Mouse (Mus musculus) MEL (cell line): ENCODE results near the gene Ehbp1. TPM values are rescaled to one million over a fixed set of nuclear protein-coding genes. Genes with fewer than 3 reads are reported as not detected.

ENCODE experiments used
- DNase-seq: peaks from one replicate; pipeline ENCODE4 v3.0.0; 2011; ENCODE audit warnings: low read depth, low spot score
- H3K27ac ChIP-seq: 2 replicates; pipeline ENCODE4 v1.5.1; 2012; ENCODE audit warnings: low read depth, mild to moderate bottlenecking, control low read depth, low read length, moderate library complexity; ENCODE audit not compliant: control insufficient read depth
- H3K27me3 ChIP-seq, 2 experiments: fragments of 150-350 bp in 1 of 2; sonication (generic) in 1 of 2; 2 replicates each; pipeline ENCODE4 v1.6.1; 2012; ENCODE audit warnings: low read length in 2 of 2, mild to moderate bottlenecking in 2 of 2, improper control_type of control experiment in 1 of 2, moderate library complexity in 1 of 2; ENCODE audit not compliant: insufficient read depth in 2 of 2, control insufficient read depth in 1 of 2
- H3K36me3 ChIP-seq, 2 experiments: 2 replicates each; pipeline ENCODE4 v1.6.1; 2012 to 2014; ENCODE audit warnings: low read length in 2 of 2, improper control_type of control experiment in 1 of 2, inconsistent platforms in 1 of 2, mild to moderate bottlenecking in 1 of 2; ENCODE audit not compliant: insufficient read depth in 2 of 2, control insufficient read depth in 1 of 2
- H3K4me1 ChIP-seq, 2 experiments: fragments of 150-350 bp in 1 of 2; sonication (generic) in 1 of 2; 2 replicates each; pipeline ENCODE4 v1.6.1; 2012; ENCODE audit warnings: low read length in 2 of 2, improper control_type of control experiment in 1 of 2, mild to moderate bottlenecking in 1 of 2; ENCODE audit not compliant: insufficient read depth in 2 of 2, control insufficient read depth in 1 of 2
- H3K4me3 ChIP-seq, 2 experiments: fragments of 150-350 bp in 1 of 2; sonication (generic) in 1 of 2; 2 replicates each; pipeline ENCODE4 v1.5.1; 2012; ENCODE audit warnings: low read depth in 2 of 2, low read length in 2 of 2, mild to moderate bottlenecking in 2 of 2, moderate library complexity in 2 of 2, control low read depth in 1 of 2, improper control_type of control experiment in 1 of 2; ENCODE audit not compliant: control insufficient read depth in 1 of 2, insufficient read depth in 1 of 2
- H3K79me2 ChIP-seq: 2 replicates; pipeline ENCODE4 v1.6.1; 2012; ENCODE audit warnings: mild to moderate bottlenecking, low read length, moderate library complexity; ENCODE audit not compliant: control insufficient read depth, poor library complexity, insufficient read depth
- H3K9ac ChIP-seq: 2 replicates; pipeline ENCODE4 v1.6.1; 2012; ENCODE audit warnings: low read depth, mild to moderate bottlenecking, control low read depth, low read length, moderate library complexity; ENCODE audit not compliant: control insufficient read depth, poor library complexity, severe bottlenecking
- H3K9me3 ChIP-seq: fragments of 150-350 bp; sonication (generic); replicated peaks from 2 replicates; pipeline ENCODE4 v1.6.1; 2012; ENCODE audit warnings: mild to moderate bottlenecking, low read length, improper control_type of control experiment, moderate library complexity; ENCODE audit not compliant: insufficient read depth
- BHLHE40 ChIP-seq: IDR thresholded peaks from 2 replicates; pipeline ENCODE4 v1.6.1; 2012; ENCODE audit warnings: low read depth, mild to moderate bottlenecking, inconsistent platforms, low read length, improper control_type of control experiment, borderline replicate concordance
- CHD1 ChIP-seq: IDR thresholded peaks from 2 replicates; pipeline ENCODE4 v1.6.1; 2012; ENCODE audit warnings: low read depth, mild to moderate bottlenecking, inconsistent platforms, low read length, improper control_type of control experiment
- CHD2 ChIP-seq: IDR thresholded peaks from 2 replicates; pipeline ENCODE4 v1.6.1; 2011; ENCODE audit warnings: low read length, improper control_type of control experiment
- ELF1 ChIP-seq: IDR thresholded peaks from 2 replicates; pipeline ENCODE4 v1.6.1; 2014; ENCODE audit warnings: low read depth, mild to moderate bottlenecking, inconsistent platforms, low read length, improper control_type of control experiment, moderate library complexity
- EP300 ChIP-seq, 2 experiments: IDR thresholded peaks; 2 replicates each; pipeline ENCODE4 v1.6.1; 2011; ENCODE audit warnings: improper control_type of control experiment in 2 of 2, low read length in 2 of 2, low read depth in 1 of 2, mild to moderate bottlenecking in 1 of 2
- ETS1 ChIP-seq: IDR thresholded peaks from 2 replicates; pipeline ENCODE4 v1.6.1; 2012; ENCODE audit warnings: low read depth, mild to moderate bottlenecking, inconsistent platforms, low read length, improper control_type of control experiment, moderate library complexity
- GATA1 ChIP-seq: IDR thresholded peaks from 2 replicates; pipeline ENCODE4 v1.6.1; 2011; ENCODE audit warnings: low read depth, low read length, improper control_type of control experiment
- JUND ChIP-seq: IDR thresholded peaks from 2 replicates; pipeline ENCODE4 v1.6.1; 2011; ENCODE audit warnings: low read depth, mild to moderate bottlenecking, improper control_type of control experiment, low read length
- MYB ChIP-seq: IDR thresholded peaks from 2 replicates; pipeline ENCODE4 v1.6.1; 2011; ENCODE audit warnings: mild to moderate bottlenecking, low read depth, low read length, improper control_type of control experiment
- MYC ChIP-seq: IDR thresholded peaks from 2 replicates; pipeline ENCODE4 v1.6.1; 2011; ENCODE audit warnings: low read depth, mild to moderate bottlenecking, low read length, improper control_type of control experiment, moderate library complexity
- NELFE ChIP-seq: IDR thresholded peaks from 2 replicates; pipeline ENCODE4 v1.6.1; 2011; ENCODE audit warnings: low read depth, low read length, improper control_type of control experiment
- POLR2A ChIP-seq, 2 experiments: IDR thresholded peaks; 2 replicates each; pipeline ENCODE4 v1.6.1; 2011 to 2012; ENCODE audit warnings: low read length in 2 of 2, mild to moderate bottlenecking in 2 of 2, control low read depth in 1 of 2, improper control_type of control experiment in 1 of 2, low read depth in 1 of 2, moderate library complexity in 1 of 2; ENCODE audit not compliant: control insufficient read depth in 1 of 2, insufficient read depth in 1 of 2, poor library complexity in 1 of 2
- POLR2AphosphoS5 ChIP-seq: IDR thresholded peaks from 2 replicates; pipeline ENCODE4 v1.6.1; 2012; ENCODE audit warnings: low read depth, borderline replicate concordance, mild to moderate bottlenecking, inconsistent platforms, low read length, moderate library complexity, mixed read lengths
- RCOR1 ChIP-seq: IDR thresholded peaks from 2 replicates; pipeline ENCODE4 v1.6.1; 2012; ENCODE audit warnings: low read depth, mild to moderate bottlenecking, inconsistent platforms, low read length, improper control_type of control experiment
- SIN3A ChIP-seq: IDR thresholded peaks from 2 replicates; pipeline ENCODE4 v1.6.1; 2012; ENCODE audit warnings: low read length, improper control_type of control experiment, inconsistent platforms
- TAL1 ChIP-seq: IDR thresholded peaks from 2 replicates; pipeline ENCODE4 v1.6.1; 2012; ENCODE audit warnings: mild to moderate bottlenecking, inconsistent platforms, low read length, moderate library complexity, mixed read lengths
- TBP ChIP-seq: IDR thresholded peaks from 2 replicates; pipeline ENCODE4 v1.8.0; 2011; ENCODE audit warnings: low read depth, low read length, improper control_type of control experiment
- TCF12 ChIP-seq: IDR thresholded peaks from 2 replicates; pipeline ENCODE4 v1.6.1; 2014; ENCODE audit warnings: low read depth, mild to moderate bottlenecking, inconsistent platforms, low read length, improper control_type of control experiment, moderate library complexity
- USF1 ChIP-seq: IDR thresholded peaks from 2 replicates; pipeline ENCODE4 v1.6.1; 2014; ENCODE audit warnings: low read depth, mild to moderate bottlenecking, inconsistent platforms, low read length, improper control_type of control experiment, moderate library complexity
- ZNF384 ChIP-seq: IDR thresholded peaks from 2 replicates; pipeline ENCODE4 v1.6.1; 2012; ENCODE audit warnings: low read depth, mild to moderate bottlenecking, inconsistent platforms, low read length, improper control_type of control experiment
- polyA plus RNA-seq, 2 experiments: library from polyadenylated mRNA; stranded (reverse) in 1 of 2; unstranded in 1 of 2; fragments of >175 nt in 1 of 2; fragments of >200 nt in 1 of 2; gene quantifications; 2 replicates each; pipeline versions ENCODE4 v1.2.1 to v1.2.4; 2012; ENCODE audit warnings: low replicate concordance in 2 of 2, low read depth in 1 of 2; ENCODE audit not compliant: insufficient read length in 2 of 2, insufficient read depth in 1 of 2, missing spikeins in 1 of 2
- total RNA-seq: library from RNA; depleted of rRNA; stranded (reverse); fragments of 300-350 nt; gene quantifications from 2 replicates; pipeline ENCODE4 v1.2.3, GENCODE M21; 2012

Ehbp1 gene
- total and polyA plus RNA-seq, 3 experiments = 3.6 to 3.7 TPM; not detected in 1

DNA sequence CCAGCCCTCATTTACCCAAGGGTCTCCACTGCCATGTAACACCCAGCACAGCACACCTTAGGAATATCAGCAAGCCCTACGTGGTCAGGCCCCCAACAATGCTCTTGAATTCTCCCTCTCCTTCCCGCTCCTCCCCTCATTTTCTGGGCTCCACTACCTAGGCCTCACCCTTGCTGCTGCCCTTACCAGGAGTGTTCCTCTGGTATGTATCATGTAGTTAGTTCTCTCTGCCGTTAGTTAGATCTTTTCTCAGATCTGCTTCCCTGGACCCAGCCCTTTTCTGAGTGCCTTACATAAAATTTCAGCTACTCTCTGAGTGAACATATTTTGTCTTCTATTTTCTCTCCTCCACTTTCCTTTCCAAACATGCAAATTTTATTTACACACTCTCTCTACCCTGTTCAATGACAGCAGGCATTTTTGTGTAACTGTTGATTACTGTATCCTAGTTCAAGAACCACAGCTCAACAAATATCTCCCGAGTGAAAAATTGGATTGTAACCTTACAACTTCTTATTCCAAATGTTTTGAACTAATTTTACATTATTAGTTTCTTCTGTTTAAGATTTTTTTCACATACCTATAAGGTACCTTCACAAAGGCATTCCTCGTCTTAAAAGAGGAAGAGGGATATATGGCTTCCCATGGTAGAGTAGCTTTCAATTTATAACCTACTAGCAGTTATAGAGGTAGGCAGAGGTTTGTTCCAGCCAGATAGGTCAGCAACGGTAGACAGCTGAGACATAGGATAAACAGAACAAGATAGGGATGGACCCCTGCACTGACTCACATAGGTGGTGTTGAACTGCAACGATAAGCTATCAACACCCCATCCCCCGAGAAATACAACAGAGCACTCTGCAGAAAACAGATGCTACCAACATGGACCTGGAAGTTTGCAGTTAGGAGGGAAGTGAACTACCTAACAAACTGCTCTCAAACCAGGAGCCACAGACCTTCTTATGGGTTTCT is 160.3 kb downstream of the Ehbp1 start:
- Histone ChIP-seq H3K4me1 (peaks cover 17 to 18% of the 10 kb centered on the region in 2 experiments), H3K79me2 (no peaks in the 10 kb centered on the region), H3K9ac (peak overlapping the region; percentile 5), H3K9me3 (no peaks in the 10 kb centered on the region), H3K27me3 (no peaks in the 10 kb centered on the region), H3K27ac (peak overlapping the region; percentile 62), H3K36me3 (peaks cover 0 to 26% of the 10 kb centered on the region in 2 experiments; a peak in 2 of 4 replicates), H3K4me3 (peak overlapping the region; percentile 4 to 38; a peak in 3 of 4 replicates)
- peak; percentile 90 for DNase-seq
- TF ChIP-seq GATA1 (peak; percentile 97), TAL1 (peak; percentile 82), JUND (peak; percentile 85), NELFE (no peak; the same call in 1 of the 2 replicates), ETS1 (peak; percentile 96), CHD1 (peak; percentile 96; the same call in 1 of the 2 replicates), MYB (peak; percentile 98), MYC (peak; percentile 72), SIN3A (peak; percentile 93), BHLHE40 (peak; percentile 64; the same call in 1 of the 2 replicates), EP300 (IDR thresholded peaks at IDR 0.05; ENCODE audit: low read depth in 1 of 2, low read length in 2 of 2) (peak; percentile 99 to 100), USF1 (no peak), ZNF384 (no peak), CHD2 (peak; percentile 46), ELF1 (no peak), RCOR1 (peak; percentile 96), POLR2AphosphoS5 (no peak), TCF12 (peak; percentile 93), POLR2A (IDR thresholded peaks at IDR 0.05; ENCODE audit: control insufficient read depth in 1 of 2, insufficient read depth in 1 of 2, low read depth in 1 of 2, low read length in 2 of 2, poor library complexity in 1 of 2) (peak in 1 of 2 experiments; percentile 23; a peak in 1 of 4 replicates), TBP (peak; percentile 69)
